Mouse (Mus musculus): ENCODE measurements around the gene Krtap22-2. TPM values are rescaled to one million over a fixed set of nuclear protein-coding genes. Genes with fewer than 3 reads are reported as not detected.

The Krtap22-2 gene
- not detected for polyA plus RNA-seq (2015; fragmentation: Illumina TruSeq; extraction: RNeasy Lipid Tissue Mini Kit (QIAGEN cat#74804); ENCODE audit: insufficient read depth, low read depth, low replicate concordance)

DNA sequence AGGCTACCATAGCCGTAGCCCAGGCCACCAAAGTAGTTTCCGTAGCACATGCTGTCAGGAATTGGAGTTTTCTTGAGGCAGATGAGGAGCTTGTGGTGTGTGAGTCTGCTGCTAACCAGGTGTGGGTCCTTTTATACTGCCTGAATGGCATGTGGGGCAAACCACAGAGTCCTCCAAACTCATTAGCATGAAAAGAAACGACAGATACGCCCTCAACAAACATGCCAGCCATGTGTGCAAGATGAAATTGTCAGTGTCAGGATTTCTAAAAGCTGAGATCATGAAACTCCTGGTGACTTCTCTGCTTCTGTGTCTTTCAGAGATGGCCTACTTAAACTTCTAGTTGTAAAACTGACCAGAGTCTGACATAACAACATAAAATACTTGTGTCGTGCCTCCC lies at the start of gene Krtap22-2:
TSS of gene Krtap22-2 (minus strand) at position 101 of the 400 bp plus-strand sequence.

DNA sequence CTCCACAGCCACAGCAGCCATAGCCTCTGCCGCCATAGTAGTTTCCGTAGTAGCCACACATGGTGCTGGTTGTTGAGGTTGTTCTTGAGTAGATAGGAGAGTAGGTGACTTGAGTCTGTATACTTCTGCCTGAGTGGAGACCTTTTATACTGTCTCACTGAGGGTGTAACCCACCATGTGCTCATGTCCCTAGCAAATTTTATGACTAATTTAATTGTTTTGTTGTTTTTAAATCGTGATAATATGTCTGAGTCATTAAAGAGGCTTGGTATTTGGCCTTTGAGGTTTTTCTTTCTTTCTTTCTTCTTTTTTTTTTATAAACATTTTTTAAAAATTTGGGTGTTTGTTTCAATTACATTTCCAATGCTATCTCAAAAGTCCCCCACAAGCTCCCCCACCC lies 37.2 kb upstream of the Krtap22-2 start, which contains the start of gene Krtap6-5:
TSS of gene Krtap6-5 (minus strand) at position 101 of the 400 bp plus-strand sequence.

GRCm38 (mm10) chr16:89041372-89041771 lies 30.8 kb upstream of the Krtap22-2 start, which contains the start of gene Gm10228:
Gene Gm10228 (minus strand): TSS chr16:89041472.

DNA sequence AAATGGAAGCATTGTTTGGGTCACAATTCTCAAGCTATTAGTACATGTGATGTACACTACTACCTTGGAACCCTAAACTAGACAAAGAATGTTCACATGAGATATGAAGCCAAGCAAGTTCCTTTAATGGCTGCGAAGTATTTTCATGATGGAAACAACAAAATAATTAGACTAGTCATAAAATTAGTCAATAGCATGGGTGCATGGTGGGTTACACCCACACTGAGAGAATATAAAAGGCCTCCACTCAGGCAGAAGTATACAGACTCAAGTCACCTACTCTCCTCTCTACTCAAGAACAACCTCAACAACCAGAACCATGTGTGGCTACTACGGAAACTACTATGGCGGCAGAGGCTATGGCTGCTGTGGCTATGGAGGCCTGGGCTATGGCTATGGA lies 20.8 kb upstream of the Krtap22-2 start, which contains the start of gene Krtap6-1:
TSS of gene Krtap6-1 (plus strand) at position 301 of the 400 bp plus-strand sequence.

DNA sequence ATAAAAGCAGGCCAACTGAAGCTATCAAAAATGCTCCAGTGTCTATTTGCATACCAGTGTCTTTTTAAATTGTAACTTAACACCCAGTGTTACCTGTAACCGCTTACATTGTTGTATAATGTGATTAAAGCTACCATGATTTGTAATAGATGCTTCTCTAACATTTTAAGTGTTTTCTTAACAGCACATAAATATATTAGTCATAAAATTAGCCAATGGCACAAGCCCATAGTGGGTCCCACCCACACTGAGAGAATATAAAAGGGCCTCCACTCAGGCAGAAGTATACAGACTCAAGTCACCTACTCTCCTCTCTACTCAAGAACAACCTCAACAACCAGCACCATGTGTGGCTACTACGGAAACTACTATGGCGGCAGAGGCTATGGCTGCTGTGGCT lies 4.4 kb upstream of the Krtap22-2 start, which contains the start of gene Gm10229:
TSS of gene Gm10229 (plus strand) at position 301 of the 400 bp plus-strand sequence.

DNA sequence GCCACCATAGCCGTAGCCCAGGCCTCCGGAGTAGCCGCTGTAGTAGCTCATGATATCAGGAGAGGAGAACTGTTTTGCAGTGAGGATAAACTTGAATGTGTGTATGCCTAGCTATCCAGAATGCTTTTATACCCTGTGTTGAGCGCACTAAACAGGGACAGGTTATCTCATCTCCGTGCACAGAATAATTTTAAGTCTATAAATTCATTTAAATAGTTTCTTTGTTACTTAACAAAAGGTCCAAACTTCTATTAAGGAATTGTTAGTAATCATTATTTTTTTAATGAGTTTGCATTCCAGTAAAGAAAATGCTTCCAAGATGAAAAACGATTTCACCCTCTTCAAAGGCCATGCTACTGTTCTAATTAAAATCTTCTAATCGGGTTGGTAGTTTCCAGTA lies 47.8 kb downstream of the Krtap22-2 start, which contains the start of gene Krtap16-3:
TSS of gene Krtap16-3 (minus strand) at position 101 of the 400 bp plus-strand sequence.

Other genes starting within 250 kb of the Krtap22-2 start
- gene 2310057N15Rik, start 236.6 kb downstream of the Krtap22-2 start, polyA plus RNA-seq (2015; fragmentation: Illumina TruSeq; extraction: RNeasy Lipid Tissue Mini Kit (QIAGEN cat#74804); ENCODE audit: insufficient read depth, low read depth, low replicate concordance): not detected
- gene Gm5965, start 232.9 kb downstream of the Krtap22-2 start, polyA plus RNA-seq (2015; fragmentation: Illumina TruSeq; extraction: RNeasy Lipid Tissue Mini Kit (QIAGEN cat#74804); ENCODE audit: insufficient read depth, low read depth, low replicate concordance): not detected
- not detected for gene Gm20741, start 198.5 kb downstream of the Krtap22-2 start, polyA plus RNA-seq (2015; fragmentation: Illumina TruSeq; extraction: RNeasy Lipid Tissue Mini Kit (QIAGEN cat#74804); ENCODE audit: insufficient read depth, low read depth, low replicate concordance)
- gene Krtap15, start 190.5 kb downstream of the Krtap22-2 start, polyA plus RNA-seq (2015; fragmentation: Illumina TruSeq; extraction: RNeasy Lipid Tissue Mini Kit (QIAGEN cat#74804); ENCODE audit: insufficient read depth, low read depth, low replicate concordance): not detected
- gene Krtap14, start 184.6 kb downstream of the Krtap22-2 start, polyA plus RNA-seq (2015; fragmentation: Illumina TruSeq; extraction: RNeasy Lipid Tissue Mini Kit (QIAGEN cat#74804); ENCODE audit: insufficient read depth, low read depth, low replicate concordance): not detected
- not detected for gene Krtap19-1, start 141.3 kb downstream of the Krtap22-2 start, polyA plus RNA-seq (2015; fragmentation: Illumina TruSeq; extraction: RNeasy Lipid Tissue Mini Kit (QIAGEN cat#74804); ENCODE audit: insufficient read depth, low read depth, low replicate concordance)
- not detected for gene Krtap19-2, start 136.5 kb downstream of the Krtap22-2 start, polyA plus RNA-seq (2015; fragmentation: Illumina TruSeq; extraction: RNeasy Lipid Tissue Mini Kit (QIAGEN cat#74804); ENCODE audit: insufficient read depth, low read depth, low replicate concordance)
- gene Krtap19-3, start 132.7 kb downstream of the Krtap22-2 start, polyA plus RNA-seq (2015; fragmentation: Illumina TruSeq; extraction: RNeasy Lipid Tissue Mini Kit (QIAGEN cat#74804); ENCODE audit: insufficient read depth, low read depth, low replicate concordance): not detected
- gene Krtap19-4, start 125.7 kb downstream of the Krtap22-2 start, polyA plus RNA-seq (2015; fragmentation: Illumina TruSeq; extraction: RNeasy Lipid Tissue Mini Kit (QIAGEN cat#74804); ENCODE audit: insufficient read depth, low read depth, low replicate concordance): not detected
- gene Krtap19-5, start 114.3 kb downstream of the Krtap22-2 start, polyA plus RNA-seq (2015; fragmentation: Illumina TruSeq; extraction: RNeasy Lipid Tissue Mini Kit (QIAGEN cat#74804); ENCODE audit: insufficient read depth, low read depth, low replicate concordance): not detected
- not detected for gene Krtap19-9b, start 78.5 kb downstream of the Krtap22-2 start, polyA plus RNA-seq (2015; fragmentation: Illumina TruSeq; extraction: RNeasy Lipid Tissue Mini Kit (QIAGEN cat#74804); ENCODE audit: insufficient read depth, low read depth, low replicate concordance)
- gene Krtap16-3, start 47.9 kb downstream of the Krtap22-2 start, polyA plus RNA-seq (2015; fragmentation: Illumina TruSeq; extraction: RNeasy Lipid Tissue Mini Kit (QIAGEN cat#74804); ENCODE audit: insufficient read depth, low read depth, low replicate concordance): not detected
- gene Gm10229, start 4.5 kb upstream of the Krtap22-2 start, polyA plus RNA-seq (2015; fragmentation: Illumina TruSeq; extraction: RNeasy Lipid Tissue Mini Kit (QIAGEN cat#74804); ENCODE audit: insufficient read depth, low read depth, low replicate concordance): not detected
- not detected for gene Krtap6-1, start 20.9 kb upstream of the Krtap22-2 start, polyA plus RNA-seq (2015; fragmentation: Illumina TruSeq; extraction: RNeasy Lipid Tissue Mini Kit (QIAGEN cat#74804); ENCODE audit: insufficient read depth, low read depth, low replicate concordance)
- not detected for gene Gm10228, start 30.7 kb upstream of the Krtap22-2 start, polyA plus RNA-seq (2015; fragmentation: Illumina TruSeq; extraction: RNeasy Lipid Tissue Mini Kit (QIAGEN cat#74804); ENCODE audit: insufficient read depth, low read depth, low replicate concordance)
- gene Krtap6-5, start 37.1 kb upstream of the Krtap22-2 start, polyA plus RNA-seq (2015; fragmentation: Illumina TruSeq; extraction: RNeasy Lipid Tissue Mini Kit (QIAGEN cat#74804); ENCODE audit: insufficient read depth, low read depth, low replicate concordance): not detected
- gene 1110025L11Rik, start 53.2 kb upstream of the Krtap22-2 start, polyA plus RNA-seq (2015; fragmentation: Illumina TruSeq; extraction: RNeasy Lipid Tissue Mini Kit (QIAGEN cat#74804); ENCODE audit: insufficient read depth, low read depth, low replicate concordance): not detected
- gene Krtap6-3, start 73.3 kb upstream of the Krtap22-2 start, polyA plus RNA-seq (2015; fragmentation: Illumina TruSeq; extraction: RNeasy Lipid Tissue Mini Kit (QIAGEN cat#74804); ENCODE audit: insufficient read depth, low read depth, low replicate concordance): not detected
- gene Gm6358, start 130.1 kb upstream of the Krtap22-2 start, polyA plus RNA-seq (2015; fragmentation: Illumina TruSeq; extraction: RNeasy Lipid Tissue Mini Kit (QIAGEN cat#74804); ENCODE audit: insufficient read depth, low read depth, low replicate concordance): not detected
- not detected for gene Gm10061, start 140.3 kb upstream of the Krtap22-2 start, polyA plus RNA-seq (2015; fragmentation: Illumina TruSeq; extraction: RNeasy Lipid Tissue Mini Kit (QIAGEN cat#74804); ENCODE audit: insufficient read depth, low read depth, low replicate concordance)
- gene Gm9789, start 147.2 kb upstream of the Krtap22-2 start, polyA plus RNA-seq (2015; fragmentation: Illumina TruSeq; extraction: RNeasy Lipid Tissue Mini Kit (QIAGEN cat#74804); ENCODE audit: insufficient read depth, low read depth, low replicate concordance): not detected
- gene Gm7735, start 158.7 kb upstream of the Krtap22-2 start, polyA plus RNA-seq (2015; fragmentation: Illumina TruSeq; extraction: RNeasy Lipid Tissue Mini Kit (QIAGEN cat#74804); ENCODE audit: insufficient read depth, low read depth, low replicate concordance): not detected
- not detected for gene 1110057P08Rik, start 164.0 kb upstream of the Krtap22-2 start, polyA plus RNA-seq (2015; fragmentation: Illumina TruSeq; extraction: RNeasy Lipid Tissue Mini Kit (QIAGEN cat#74804); ENCODE audit: insufficient read depth, low read depth, low replicate concordance)
- gene Krtap20-2, start 195.1 kb upstream of the Krtap22-2 start, polyA plus RNA-seq (2015; fragmentation: Illumina TruSeq; extraction: RNeasy Lipid Tissue Mini Kit (QIAGEN cat#74804); ENCODE audit: insufficient read depth, low read depth, low replicate concordance): not detected